Mouse (Mus musculus) intestine, embryonic 15.5 days (tissue): ENCODE measurements at regions not wholly inside any gene's neighbourhood (a gene's known extent, or its start where the extent isn't known, plus 50 kb on each side); places are given as distances from the start of the nearest gene placed in this dataset.

Experiments used
- ATAC-seq: fragments of 200-750 bp; cut with Nextera tagmentation; 2 replicates; pipeline ENCODE4 v1.8.0; 2017; ENCODE audit warnings: moderate TSS enrichment, moderate library complexity
- H3K27ac ChIP-seq: fragments of 300-500 bp; sonication (generic); 2 replicates; pipeline ENCODE4 v1.5.1; 2015; ENCODE audit warnings: mild to moderate bottlenecking, inconsistent platforms
- H3K27me3 ChIP-seq: fragments of 300-500 bp; sonication (generic); replicated peaks from 2 replicates; pipeline ENCODE4 v1.6.1; 2015; ENCODE audit warnings: inconsistent platforms
- H3K36me3 ChIP-seq: fragments of 300-500 bp; sonication (generic); 2 replicates; pipeline ENCODE4 v1.6.1; 2015; ENCODE audit warnings: inconsistent platforms
- H3K4me1 ChIP-seq: fragments of 300-500 bp; sonication (generic); replicated peaks from 2 replicates; pipeline ENCODE4 v1.6.1; 2015; ENCODE audit warnings: inconsistent platforms
- H3K4me2 ChIP-seq: fragments of 300-500 bp; sonication (generic); replicated peaks from 2 replicates; pipeline ENCODE4 v1.6.1; 2015; ENCODE audit warnings: mild to moderate bottlenecking, inconsistent platforms
- H3K4me3 ChIP-seq: fragments of 300-500 bp; sonication (generic); replicated peaks from 2 replicates; pipeline ENCODE4 v1.5.1; 2015; ENCODE audit warnings: inconsistent platforms
- H3K9ac ChIP-seq: fragments of 300-500 bp; sonication (generic); 2 replicates; pipeline ENCODE4 v1.6.1; 2015; ENCODE audit warnings: inconsistent platforms
- H3K9me3 ChIP-seq: fragments of 300-500 bp; sonication (generic); 2 replicates; pipeline ENCODE4 v1.6.1; 2016; ENCODE audit warnings: inconsistent platforms
- WGBS: fragments of 180-500 bp; shearing (Covaris S2); methylation state at CpG from one replicate; pipeline ENCODE4 v1.1.7; 2015; 5-methylcytosine and 5-hydroxymethylcytosine counted together

GRCm38 (mm10) chr12:28922236-28922635 lies 170.6 kb downstream of the Eipr1 start:
- no peak overlapping the region for H3K27ac ChIP-seq
- ATAC-seq: no peak
- no peak overlapping the region for H3K4me3 ChIP-seq
- H3K27me3 ChIP-seq: no peaks in the 10 kb centered on the region
- no peak overlapping the region for H3K4me2 ChIP-seq
- H3K4me1 ChIP-seq: no peaks in the 10 kb centered on the region
- 89% methylated on average over 2 of the region's 2 CpGs for WGBS
- no peaks in the 10 kb centered on the region for H3K36me3 ChIP-seq
- H3K9me3 ChIP-seq: no peaks in the 10 kb centered on the region
- H3K9ac ChIP-seq: no peak overlapping the region

DNA sequence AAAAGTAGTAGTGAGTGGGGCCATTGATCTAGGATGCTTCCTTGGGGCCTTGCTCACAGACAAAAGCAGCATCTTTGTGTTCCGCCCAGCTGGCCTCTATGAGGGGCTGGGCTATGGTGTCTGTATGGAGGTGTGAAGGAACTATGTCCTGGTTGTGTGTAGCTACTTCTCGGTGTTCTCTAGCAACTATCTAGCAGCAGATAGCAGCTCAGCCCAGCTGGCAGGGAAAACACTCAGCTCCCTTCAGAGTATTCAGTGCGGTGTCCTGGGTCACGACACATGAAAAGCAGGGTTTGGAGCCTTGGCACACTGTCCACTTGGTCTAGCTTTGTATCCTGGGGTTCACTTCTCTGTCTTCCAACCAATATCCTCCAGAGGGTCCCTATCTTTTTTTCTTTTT lies 173.6 kb downstream of the Eipr1 start:
- Histone ChIP-seq H3K27ac (no peak overlapping the region), H3K4me3 (no peak overlapping the region), H3K9me3 (no peaks in the 10 kb centered on the region), H3K9ac (no peak overlapping the region), H3K4me1 (no peaks in the 10 kb centered on the region), H3K36me3 (no peaks in the 10 kb centered on the region), H3K27me3 (no peaks in the 10 kb centered on the region), H3K4me2 (no peak overlapping the region)
- ATAC-seq: no peak
- 86% methylated on average over 4 of the region's 4 CpGs for WGBS

DNA sequence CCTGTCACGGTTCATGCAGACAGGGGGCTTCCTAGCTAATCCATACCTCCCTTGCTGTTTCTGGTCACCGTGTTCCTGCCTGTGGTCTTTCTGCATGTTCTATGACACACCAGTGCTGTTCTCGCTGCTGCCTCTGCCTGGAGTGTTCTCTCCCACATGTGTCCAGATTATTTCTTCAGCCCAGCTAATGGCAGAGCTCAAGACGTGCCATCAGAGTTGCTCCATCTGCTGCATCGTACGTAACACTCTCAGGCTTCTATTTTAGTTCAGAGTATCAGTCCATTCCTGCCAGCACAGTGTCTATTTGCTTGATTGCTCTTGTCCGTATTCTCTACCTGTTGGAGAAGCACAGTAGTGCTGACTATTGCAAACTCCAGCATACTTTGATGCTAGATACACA lies 188.3 kb downstream of the Eipr1 start:
- no peaks in the 10 kb centered on the region for H3K36me3 ChIP-seq
- H3K4me3 ChIP-seq: no peak overlapping the region
- no peak for ATAC-seq
- no peaks in the 10 kb centered on the region for H3K27me3 ChIP-seq
- no peak overlapping the region for H3K27ac ChIP-seq
- 84% methylated on average over 7 of the region's 7 CpGs for WGBS
- no peaks in the 10 kb centered on the region for H3K9me3 ChIP-seq
- no peak overlapping the region for H3K4me2 ChIP-seq
- no peaks in the 10 kb centered on the region for H3K4me1 ChIP-seq
- H3K9ac ChIP-seq: no peak overlapping the region

DNA sequence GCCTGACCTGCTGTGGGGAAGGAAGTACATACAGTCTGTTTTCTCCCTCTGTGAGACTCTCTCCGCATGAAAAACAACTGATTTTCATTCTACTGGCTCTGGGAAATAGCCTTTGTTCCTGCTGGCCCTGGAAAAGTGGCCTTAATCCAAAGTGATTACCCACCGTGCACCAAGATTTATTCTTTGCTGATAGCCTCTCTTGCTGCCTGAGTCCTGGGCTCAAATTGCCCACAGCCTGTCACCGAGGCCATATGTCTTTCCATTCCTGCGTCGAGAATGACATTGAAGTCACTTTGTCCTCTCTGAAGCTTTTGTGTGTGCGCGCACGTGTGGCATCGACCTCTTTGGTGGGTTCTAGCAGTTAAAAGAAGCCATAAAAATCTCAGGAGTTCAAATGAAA lies 197.3 kb downstream of the Eipr1 start:
- Histone ChIP-seq H3K27me3 (no peaks in the 10 kb centered on the region), H3K4me1 (no peaks in the 10 kb centered on the region), H3K4me2 (no peak overlapping the region), H3K27ac (no peak overlapping the region), H3K36me3 (no peaks in the 10 kb centered on the region), H3K9ac (no peak overlapping the region), H3K4me3 (no peak overlapping the region), H3K9me3 (no peaks in the 10 kb centered on the region)
- 62% methylated on average over 9 of the region's 9 CpGs for WGBS
- no peak for ATAC-seq

DNA sequence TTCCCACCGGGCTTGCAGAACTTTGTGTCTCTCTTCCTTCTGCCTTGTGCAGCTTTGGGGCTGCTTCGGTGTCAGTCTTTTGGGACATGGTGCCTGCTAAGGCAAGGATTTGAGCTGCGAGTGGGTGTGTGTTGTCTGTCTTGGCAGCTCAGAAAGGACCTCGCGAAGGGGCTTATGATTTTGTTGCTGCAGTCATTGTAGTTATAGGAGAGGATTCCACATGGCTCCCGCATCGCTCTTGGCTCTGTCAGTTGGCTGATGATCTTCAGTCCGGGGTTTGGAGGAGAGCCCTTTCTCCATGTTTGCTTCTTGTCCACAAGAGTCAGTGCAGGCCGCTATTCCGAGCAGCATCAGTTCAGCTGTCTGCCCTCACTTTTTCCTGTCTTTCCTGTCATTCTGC lies 197.7 kb downstream of the Eipr1 start:
- Histone ChIP-seq H3K9ac (no peak overlapping the region), H3K9me3 (no peaks in the 10 kb centered on the region), H3K4me1 (no peaks in the 10 kb centered on the region), H3K36me3 (no peaks in the 10 kb centered on the region), H3K27ac (no peak overlapping the region), H3K4me2 (no peak overlapping the region), H3K4me3 (no peak overlapping the region), H3K27me3 (no peaks in the 10 kb centered on the region)
- WGBS: 73% methylated on average over 10 of the region's 10 CpGs
- no peak for ATAC-seq

GRCm38 (mm10) chr12:28957155-28957554 lies 205.6 kb downstream of the Eipr1 start:
- no peak overlapping the region for H3K9ac ChIP-seq
- no peaks in the 10 kb centered on the region for H3K4me1 ChIP-seq
- WGBS: 80% methylated on average over 1 of the region's 1 CpGs
- H3K9me3 ChIP-seq: no peaks in the 10 kb centered on the region
- no peaks in the 10 kb centered on the region for H3K36me3 ChIP-seq
- no peaks in the 10 kb centered on the region for H3K27me3 ChIP-seq
- H3K4me2 ChIP-seq: no peak overlapping the region
- no peak overlapping the region for H3K4me3 ChIP-seq
- H3K27ac ChIP-seq: no peak overlapping the region
- no peak for ATAC-seq

DNA sequence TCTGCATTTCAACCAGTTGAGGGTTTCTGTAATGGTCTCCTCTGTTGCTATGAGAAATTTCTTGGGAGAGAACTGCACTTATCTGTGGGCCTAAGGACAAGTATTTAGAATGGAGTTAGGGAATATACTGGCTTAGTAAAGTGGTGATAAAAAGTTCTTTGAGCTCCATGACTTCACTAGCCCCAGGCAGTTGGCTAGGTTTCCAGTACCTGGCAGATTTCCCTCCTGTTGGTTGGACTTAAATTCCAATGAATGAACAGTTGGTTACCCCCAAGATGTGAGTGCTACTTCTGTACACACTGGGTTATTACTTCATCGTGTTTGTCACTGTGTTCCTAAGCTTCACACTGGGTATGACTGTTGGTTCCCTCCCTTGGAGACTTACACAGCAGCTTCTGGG lies 207.1 kb downstream of the Eipr1 start:
- no peak for ATAC-seq
- no peaks in the 10 kb centered on the region for H3K36me3 ChIP-seq
- whole genome bisulfite sequencing: 73% methylated on average over 1 of the region's 1 CpGs

GRCm38 (mm10) chr12:28969671-28970379 lies 218.2 kb downstream of the Eipr1 start:
- Histone ChIP-seq H3K4me1 (no peaks in the 10 kb centered on the region), H3K9me3 (no peaks in the 10 kb centered on the region), H3K9ac (no peak overlapping the region), H3K4me3 (no peak overlapping the region), H3K27ac (no peak overlapping the region), H3K4me2 (no peak overlapping the region), H3K36me3 (no peaks in the 10 kb centered on the region), H3K27me3 (no peaks in the 10 kb centered on the region)
- no peak for ATAC-seq
- WGBS: 79% methylated on average over 2 of the region's 2 CpGs

More for the DNA sequence above, 207.1 kb downstream of the Eipr1 start:
- Histone ChIP-seq H3K4me1 (no peaks in the 10 kb centered on the region), H3K9me3 (no peaks in the 10 kb centered on the region), H3K27ac (no peak overlapping the region), H3K27me3 (no peaks in the 10 kb centered on the region), H3K9ac (no peak overlapping the region), H3K4me2 (no peak overlapping the region), H3K4me3 (no peak overlapping the region)

DNA sequence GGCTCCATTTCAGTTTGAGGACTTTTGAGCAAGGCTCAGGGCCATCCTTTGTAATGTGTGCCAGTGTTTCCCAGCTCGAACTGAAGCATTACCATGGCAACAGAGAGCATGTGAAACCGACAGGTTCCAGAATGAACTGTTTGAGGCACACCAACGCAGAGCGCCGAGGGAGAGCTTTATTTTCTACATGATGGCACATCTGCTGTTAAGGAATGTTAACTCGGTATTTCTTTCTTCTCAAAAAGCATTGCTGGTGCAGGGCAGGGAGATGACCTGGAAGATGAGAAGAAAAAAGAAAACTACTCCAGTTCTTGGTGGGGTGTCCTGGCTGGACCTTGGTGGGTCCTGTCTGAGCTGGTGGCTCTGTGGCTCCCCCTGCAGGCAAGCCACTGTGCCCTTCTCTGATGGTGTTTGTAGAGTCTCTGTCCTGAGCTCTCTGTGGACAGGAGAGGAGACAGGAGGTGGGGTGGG lies 223.0 kb downstream of the Eipr1 start:
- ATAC-seq: no peak

GRCm38 (mm10) chr12:28975249-28975648 lies 223.6 kb downstream of the Eipr1 start:
- no peaks in the 10 kb centered on the region for H3K9me3 ChIP-seq
- ATAC-seq: no peak

More for the DNA sequence above, 223.0 kb downstream of the Eipr1 start:
- H3K9me3 ChIP-seq: no peaks in the 10 kb centered on the region
- H3K4me3 ChIP-seq: no peak overlapping the region
- H3K36me3 ChIP-seq: no peaks in the 10 kb centered on the region
- WGBS: 64% methylated on average over 6 of the region's 6 CpGs
- no peak overlapping the region for H3K9ac ChIP-seq
- H3K27me3 ChIP-seq: no peaks in the 10 kb centered on the region
- no peak overlapping the region for H3K27ac ChIP-seq
- H3K4me2 ChIP-seq: no peak overlapping the region
- H3K4me1 ChIP-seq: no peaks in the 10 kb centered on the region

DNA sequence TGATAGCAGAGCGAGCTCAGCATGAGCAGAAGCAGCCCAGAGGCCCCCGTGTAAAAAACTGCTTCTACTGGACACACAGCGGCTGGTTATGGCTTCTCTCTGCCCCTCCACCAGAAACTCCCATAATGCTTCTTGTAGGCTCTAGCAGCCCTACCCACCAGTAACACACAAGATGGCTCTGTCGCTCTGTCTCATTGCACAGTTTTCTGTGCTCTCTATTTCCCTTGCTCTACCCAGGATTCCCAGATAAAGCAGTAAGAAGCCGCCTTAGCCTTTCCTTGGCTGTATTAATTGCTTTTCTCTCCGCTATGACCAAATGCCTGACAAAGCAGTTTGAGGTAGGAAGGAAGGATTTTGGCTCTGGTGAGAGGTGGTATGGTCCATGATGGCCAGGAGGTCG lies 228.1 kb downstream of the Eipr1 start:
- no peaks in the 10 kb centered on the region for H3K9me3 ChIP-seq
- no peaks in the 10 kb centered on the region for H3K27me3 ChIP-seq
- no peaks in the 10 kb centered on the region for H3K36me3 ChIP-seq
- no peak overlapping the region for H3K9ac ChIP-seq
- no peak overlapping the region for H3K4me2 ChIP-seq
- no peak overlapping the region for H3K4me3 ChIP-seq
- no peaks in the 10 kb centered on the region for H3K4me1 ChIP-seq
- no peak for ATAC-seq
- H3K27ac ChIP-seq: no peak overlapping the region
- 79% methylated on average over 7 of the region's 7 CpGs for WGBS

More at GRCm38 (mm10) chr12:28975249-28975648, 223.6 kb downstream of the Eipr1 start:
- 85% methylated on average over 5 of the region's 5 CpGs for WGBS
- Histone ChIP-seq H3K27ac (no peak overlapping the region), H3K4me2 (no peak overlapping the region), H3K4me3 (no peak overlapping the region), H3K4me1 (no peaks in the 10 kb centered on the region), H3K9ac (no peak overlapping the region), H3K27me3 (no peaks in the 10 kb centered on the region), H3K36me3 (no peaks in the 10 kb centered on the region)

- Histone ChIP-seq H3K27ac (no peak overlapping the region), H3K36me3 (no peaks in the 10 kb centered on the region), H3K4me3 (no peak overlapping the region), H3K9ac (no peak overlapping the region), H3K27me3 (no peaks in the 10 kb centered on the region), H3K9me3 (no peaks in the 10 kb centered on the region), H3K4me2 (no peak overlapping the region), H3K4me1 (no peaks in the 10 kb centered on the region)
- ATAC-seq: no peak
- WGBS: 55% methylated on average over 7 of the region's 7 CpGs
Observed at GRCm38 (mm10) chr12:28986214-28986613, 234.6 kb downstream of the Eipr1 start.

GRCm38 (mm10) chr12:28997474-28998192 lies 246.0 kb downstream of the Eipr1 start:
- Histone ChIP-seq H3K9me3 (no peaks in the 10 kb centered on the region), H3K4me3 (no peak overlapping the region), H3K4me2 (no peak overlapping the region), H3K9ac (no peak overlapping the region), H3K4me1 (peaks cover 9% of the 10 kb centered on the region; the same call in 1 of the 2 replicates), H3K36me3 (no peaks in the 10 kb centered on the region), H3K27ac (no peak overlapping the region), H3K27me3 (no peaks in the 10 kb centered on the region)
- no peak for ATAC-seq
- WGBS: 36% methylated on average over 15 of the region's 15 CpGs
